Mouse (Mus musculus) spleen, embryonic (tissue): ENCODE measurements around the gene Slc4a3.

Experiments
- CTCF ChIA-PET: fragments of 350-600 bp; sonication (Branson Sonifier 250); formaldehyde crosslinking; loops from one replicate; lab custom pipeline; 2022; lab: Charles Lee

The Slc4a3 gene

DNA sequence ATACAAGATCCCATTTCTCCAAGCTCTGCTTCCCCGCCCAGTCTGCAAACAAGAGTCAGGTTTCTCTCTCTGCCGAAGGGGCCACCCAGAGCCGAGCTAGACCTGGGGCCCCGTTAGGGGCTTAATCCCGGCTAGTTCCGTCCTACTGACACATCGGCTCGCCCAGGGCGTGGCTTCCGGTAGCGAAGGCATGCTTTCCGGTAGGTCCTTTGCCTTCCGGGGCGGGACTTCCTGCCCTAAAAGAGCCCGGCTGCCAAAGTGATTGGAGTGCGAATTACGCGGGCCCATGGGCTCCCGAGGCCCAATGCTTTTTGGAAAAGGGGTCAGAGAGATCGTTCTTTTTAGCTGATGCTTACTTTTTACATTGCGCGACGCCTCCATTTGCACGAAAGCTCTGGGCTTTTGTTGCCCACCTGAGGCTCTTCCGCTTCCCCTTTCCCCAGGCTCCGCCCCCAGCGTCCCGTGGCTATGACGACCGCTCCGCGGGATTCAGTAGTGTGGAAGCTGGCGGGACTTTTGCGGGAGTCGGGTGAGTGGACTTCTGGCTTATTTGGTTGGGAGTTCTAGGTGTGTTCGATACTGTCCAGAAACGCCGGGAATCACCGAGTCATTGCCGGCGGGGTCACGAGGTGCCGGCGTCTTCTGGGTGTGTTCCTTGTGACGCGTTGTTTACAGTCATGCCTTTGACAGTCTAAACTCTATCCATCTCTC lies 24.6 kb upstream of the Slc4a3 start, which contains the start of gene Stk11ip:
Stk11ip (plus strand) TSS at position 209 of the 711 bp plus-strand sequence.
- CTCF ChIA-PET: interaction anchor here (0.6 to 1.5 kb wide), 5 partner anchors 9 to 47 kb away, joined by 3 to 7 read pairs (median 4); partner anchors contain the start of genes Chpf and Tmem198

GRCm38 (mm10) chr1:75524679-75525078 lies 21.4 kb upstream of the Slc4a3 start:
- CTCF ChIA-PET: interaction anchor here (0.6 to 1.1 kb wide), 3 partner anchors 34 to 847 kb away, joined by 3 to 6 read pairs (median 4); no protein-coding TSS in a partner anchor

GRCm38 (mm10) chr1:75530546-75530945 lies 15.5 kb upstream of the Slc4a3 start:
- CTCF ChIA-PET: interaction anchor here (0.6 kb wide), 1 partner anchor 10 kb away, joined by 4 read pairs; no protein-coding TSS in a partner anchor

- CTCF ChIA-PET: no interaction called here
Observed at GRCm38 (mm10) chr1:75532280-75533172, 13.5 kb upstream of the Slc4a3 start.

GRCm38 (mm10) chr1:75533325-75534252 lies 12.5 kb upstream of the Slc4a3 start:
- CTCF ChIA-PET: no interaction called here

GRCm38 (mm10) chr1:75537587-75537986 lies 8.5 kb upstream of the Slc4a3 start:
- CTCF ChIA-PET: no interaction called here

GRCm38 (mm10) chr1:75538597-75539190 lies 7.4 kb upstream of the Slc4a3 start:
- CTCF ChIA-PET: no interaction called here

GRCm38 (mm10) chr1:75541496-75541895 lies 4.6 kb upstream of the Slc4a3 start:
- CTCF ChIA-PET: no interaction called here

DNA sequence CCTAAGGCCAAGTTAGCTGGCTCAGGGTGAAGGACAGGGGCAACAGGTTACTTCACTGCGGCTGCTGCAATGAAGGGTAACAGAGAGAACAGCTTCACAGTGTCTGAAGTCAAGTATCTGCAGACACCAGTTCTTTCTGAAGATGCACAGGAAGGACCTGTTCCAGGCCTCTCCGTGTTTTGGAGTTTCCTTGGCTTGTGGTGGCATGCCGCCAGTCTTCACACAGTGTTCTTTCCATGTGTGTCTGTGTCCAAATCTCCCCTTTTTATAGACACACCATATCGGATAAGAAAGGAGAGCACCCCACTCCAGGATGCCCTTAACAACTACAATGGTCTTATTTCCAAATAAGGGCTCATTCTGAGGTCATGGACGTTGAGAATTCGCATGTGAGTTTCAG lies 1.7 kb upstream of the Slc4a3 start:
- CTCF ChIA-PET: no interaction called here

- CTCF ChIA-PET: interaction anchor here (1.0 kb wide), 1 partner anchor 27 kb away, joined by 4 read pairs; no protein-coding TSS in a partner anchor
Observed at GRCm38 (mm10) chr1:75547351-75547750, 1.3 kb downstream of the Slc4a3 start.

DNA sequence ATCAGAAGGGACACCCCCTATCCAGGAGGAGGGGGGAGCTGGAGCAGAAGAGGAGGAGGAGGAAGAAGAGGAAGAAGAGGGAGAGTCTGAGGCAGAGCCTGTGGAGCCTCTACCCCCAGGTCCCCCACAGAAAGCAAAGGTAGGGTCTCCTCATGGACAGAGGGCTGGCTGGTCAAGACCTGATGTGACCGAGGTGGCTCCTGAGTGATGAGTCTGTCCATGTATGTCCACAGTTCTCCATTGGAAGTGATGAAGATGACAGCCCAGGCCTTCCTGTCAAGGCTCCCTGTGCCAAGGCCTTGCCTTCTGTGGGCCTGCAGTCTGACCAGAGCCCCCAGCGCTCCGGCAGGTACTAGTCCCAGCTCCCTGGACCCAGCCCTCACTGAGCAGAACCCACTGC lies 2.0 kb downstream of the Slc4a3 start:
- CTCF ChIA-PET: no interaction called here

DNA sequence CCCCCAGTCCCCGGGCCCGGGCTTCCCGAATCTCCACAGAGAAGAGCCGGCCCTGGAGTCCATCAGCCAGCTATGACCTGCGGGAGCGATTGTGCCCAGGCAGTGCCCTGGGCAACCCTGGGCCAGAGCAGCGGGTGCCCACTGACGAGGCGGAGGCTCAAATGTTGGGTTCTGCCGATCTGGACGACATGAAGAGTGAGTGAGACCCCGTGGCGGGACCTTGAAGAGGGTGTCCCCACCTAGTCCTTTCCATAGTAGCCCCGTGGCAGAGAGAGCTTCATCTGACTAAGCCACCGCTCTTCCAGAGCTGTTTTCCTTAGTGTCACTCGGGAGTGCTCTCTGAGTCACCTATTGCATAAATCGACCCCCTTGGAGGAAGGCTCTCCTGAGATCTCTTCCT lies 2.8 kb downstream of the Slc4a3 start:
- CTCF ChIA-PET: no interaction called here

- CTCF ChIA-PET: no interaction called here
Observed at GRCm38 (mm10) chr1:75549289-75550279, 3.5 kb downstream of the Slc4a3 start.

DNA sequence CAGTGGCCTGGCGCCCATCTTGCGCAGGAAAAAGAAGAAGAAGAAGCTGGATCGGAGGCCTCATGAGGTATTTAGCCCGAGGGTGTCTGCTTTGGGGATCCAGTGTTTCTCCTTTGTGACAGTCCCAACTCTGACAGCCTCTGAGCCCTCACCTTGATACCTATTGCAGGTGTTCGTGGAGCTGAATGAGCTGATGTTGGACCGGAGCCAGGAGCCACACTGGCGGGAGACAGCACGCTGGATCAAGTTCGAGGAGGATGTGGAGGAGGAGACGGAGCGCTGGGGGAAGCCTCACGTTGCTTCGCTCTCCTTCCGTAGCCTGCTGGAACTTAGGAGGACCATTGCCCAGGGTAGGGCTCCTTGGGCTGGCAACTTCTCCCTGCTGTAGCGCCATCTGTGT lies 4.5 kb downstream of the Slc4a3 start:
- CTCF ChIA-PET: no interaction called here

DNA sequence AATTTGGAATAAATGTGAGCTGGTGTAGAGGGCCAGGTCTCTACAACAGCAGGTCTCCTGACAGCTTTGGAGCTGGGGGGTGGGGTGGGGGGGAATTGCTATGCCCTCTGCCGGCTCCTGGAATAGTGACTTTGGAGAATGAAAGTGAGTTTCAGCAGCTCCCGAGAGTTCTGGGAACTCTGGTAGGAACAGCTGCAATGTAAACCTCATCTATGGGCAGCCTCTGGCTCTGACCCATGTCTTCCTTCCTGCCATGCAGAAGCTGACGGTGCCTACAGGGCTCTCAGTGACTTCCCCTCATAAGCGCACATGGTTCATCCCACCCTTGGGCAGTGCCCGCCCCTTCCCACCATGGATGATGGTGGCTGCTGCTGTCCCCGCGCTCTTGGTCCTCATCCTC lies 9.6 kb downstream of the Slc4a3 start:
- CTCF ChIA-PET: no interaction called here

- CTCF ChIA-PET: no interaction called here
Observed at GRCm38 (mm10) chr1:75556143-75556781, 10.2 kb downstream of the Slc4a3 start.

DNA sequence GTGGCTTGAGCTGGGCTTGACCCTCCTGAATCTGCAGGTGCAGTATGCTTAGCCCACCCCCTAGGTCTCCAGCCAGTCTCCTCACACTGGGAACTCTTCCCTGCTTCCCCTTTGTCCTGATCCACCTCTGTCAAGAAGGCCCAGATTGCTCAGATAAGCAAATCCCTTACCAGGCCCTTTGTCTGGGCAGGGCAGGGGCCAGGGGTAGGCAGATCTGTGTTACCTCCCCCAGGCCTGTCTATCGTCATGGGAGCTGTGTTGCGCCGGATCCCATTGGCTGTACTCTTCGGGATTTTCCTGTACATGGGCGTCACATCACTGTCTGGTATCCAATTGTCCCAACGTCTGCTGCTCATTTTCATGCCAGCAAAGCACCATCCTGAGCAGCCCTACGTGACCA lies 11.0 kb downstream of the Slc4a3 start:
- CTCF ChIA-PET: no interaction called here

DNA sequence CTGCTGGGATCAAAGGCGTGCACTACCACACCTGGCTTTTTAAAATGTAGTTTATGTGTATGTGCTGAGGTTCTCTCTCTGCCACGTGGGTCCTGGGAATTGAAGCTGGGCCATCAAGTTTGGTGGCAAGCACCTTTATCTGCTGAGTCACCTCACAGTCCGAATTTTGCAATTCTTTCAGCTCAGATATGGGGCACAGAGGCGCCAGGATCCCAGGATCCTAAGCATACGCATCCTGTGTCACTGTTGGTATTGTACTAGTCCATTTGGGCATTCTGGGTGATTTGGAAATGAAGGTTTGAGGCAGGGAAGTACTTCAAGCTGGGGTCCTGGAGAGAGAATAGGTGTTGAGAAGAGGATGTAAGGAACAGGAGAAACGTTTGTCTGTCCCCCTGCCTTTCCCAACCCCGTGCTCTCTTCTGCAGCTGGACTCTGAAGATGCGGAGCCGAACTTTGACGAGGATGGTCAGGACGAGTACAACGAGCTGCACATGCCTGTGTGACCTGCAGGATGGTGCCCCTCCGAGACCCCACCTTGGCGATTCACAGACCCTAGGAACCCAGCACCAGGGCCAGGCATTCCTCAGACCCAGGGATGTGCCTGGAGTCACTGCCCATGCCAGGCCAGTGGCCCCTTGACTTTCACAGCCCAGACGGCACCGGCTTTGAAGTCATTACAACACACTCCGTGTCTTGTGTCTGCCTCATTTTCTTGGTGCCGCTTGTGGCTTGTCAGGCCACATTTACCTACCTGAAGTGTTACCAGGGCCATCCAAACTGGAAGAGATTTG lies 12.5 kb downstream of the Slc4a3 start:
- CTCF ChIA-PET: interaction anchor here (1.4 kb wide), 1 partner anchor 34 kb away, joined by 6 read pairs; no protein-coding TSS in a partner anchor
